Mouse (Mus musculus) MEL (cell line): ENCODE measurements at regions not wholly inside any gene's neighbourhood (a gene's known extent, or its start where the extent isn't known, plus 50 kb on each side); places are given as distances from the start of the nearest gene placed in this dataset.

ENCODE experiments used
- DNase-seq: peaks from one replicate; pipeline ENCODE4 v3.0.0; 2011; ENCODE audit warnings: low read depth, low spot score
- H3K27ac ChIP-seq: 2 replicates; pipeline ENCODE4 v1.5.1; 2012; ENCODE audit warnings: low read depth, mild to moderate bottlenecking, control low read depth, low read length, moderate library complexity; ENCODE audit not compliant: control insufficient read depth
- H3K27me3 ChIP-seq, 2 experiments: fragments of 150-350 bp in 1 of 2; sonication (generic) in 1 of 2; 2 replicates each; pipeline ENCODE4 v1.6.1; 2012; ENCODE audit warnings: low read length in 2 of 2, mild to moderate bottlenecking in 2 of 2, improper control_type of control experiment in 1 of 2, moderate library complexity in 1 of 2; ENCODE audit not compliant: insufficient read depth in 2 of 2, control insufficient read depth in 1 of 2
- H3K36me3 ChIP-seq, 2 experiments: 2 replicates each; pipeline ENCODE4 v1.6.1; 2012 to 2014; ENCODE audit warnings: low read length in 2 of 2, improper control_type of control experiment in 1 of 2, inconsistent platforms in 1 of 2, mild to moderate bottlenecking in 1 of 2; ENCODE audit not compliant: insufficient read depth in 2 of 2, control insufficient read depth in 1 of 2
- H3K4me1 ChIP-seq, 2 experiments: fragments of 150-350 bp in 1 of 2; sonication (generic) in 1 of 2; 2 replicates each; pipeline ENCODE4 v1.6.1; 2012; ENCODE audit warnings: low read length in 2 of 2, improper control_type of control experiment in 1 of 2, mild to moderate bottlenecking in 1 of 2; ENCODE audit not compliant: insufficient read depth in 2 of 2, control insufficient read depth in 1 of 2
- H3K4me3 ChIP-seq, 2 experiments: fragments of 150-350 bp in 1 of 2; sonication (generic) in 1 of 2; 2 replicates each; pipeline ENCODE4 v1.5.1; 2012; ENCODE audit warnings: low read depth in 2 of 2, low read length in 2 of 2, mild to moderate bottlenecking in 2 of 2, moderate library complexity in 2 of 2, control low read depth in 1 of 2, improper control_type of control experiment in 1 of 2; ENCODE audit not compliant: control insufficient read depth in 1 of 2, insufficient read depth in 1 of 2
- H3K79me2 ChIP-seq: 2 replicates; pipeline ENCODE4 v1.6.1; 2012; ENCODE audit warnings: mild to moderate bottlenecking, low read length, moderate library complexity; ENCODE audit not compliant: control insufficient read depth, poor library complexity, insufficient read depth
- H3K9ac ChIP-seq: 2 replicates; pipeline ENCODE4 v1.6.1; 2012; ENCODE audit warnings: low read depth, mild to moderate bottlenecking, control low read depth, low read length, moderate library complexity; ENCODE audit not compliant: control insufficient read depth, poor library complexity, severe bottlenecking
- H3K9me3 ChIP-seq: fragments of 150-350 bp; sonication (generic); replicated peaks from 2 replicates; pipeline ENCODE4 v1.6.1; 2012; ENCODE audit warnings: mild to moderate bottlenecking, low read length, improper control_type of control experiment, moderate library complexity; ENCODE audit not compliant: insufficient read depth
- BHLHE40 ChIP-seq: IDR thresholded peaks from 2 replicates; pipeline ENCODE4 v1.6.1; 2012; ENCODE audit warnings: low read depth, mild to moderate bottlenecking, inconsistent platforms, low read length, improper control_type of control experiment, borderline replicate concordance
- CHD1 ChIP-seq: IDR thresholded peaks from 2 replicates; pipeline ENCODE4 v1.6.1; 2012; ENCODE audit warnings: low read depth, mild to moderate bottlenecking, inconsistent platforms, low read length, improper control_type of control experiment
- E2F4 ChIP-seq: IDR thresholded peaks from 2 replicates; pipeline ENCODE4 v1.6.1; 2011; ENCODE audit warnings: low read depth, low read length, improper control_type of control experiment, borderline replicate concordance
- ELF1 ChIP-seq: IDR thresholded peaks from 2 replicates; pipeline ENCODE4 v1.6.1; 2014; ENCODE audit warnings: low read depth, mild to moderate bottlenecking, inconsistent platforms, low read length, improper control_type of control experiment, moderate library complexity
- HCFC1 ChIP-seq: IDR thresholded peaks from 2 replicates; pipeline ENCODE4 v1.6.1; 2012; ENCODE audit warnings: low read depth, mild to moderate bottlenecking, inconsistent platforms, low read length, improper control_type of control experiment, moderate library complexity
- KAT2A ChIP-seq: conservative IDR thresholded peaks from 2 replicates; pipeline ENCODE4 v1.6.1; 2012; ENCODE audit warnings: low read depth, low read length, improper control_type of control experiment, inconsistent platforms
- MAFK ChIP-seq: IDR thresholded peaks from 2 replicates; pipeline ENCODE4 v1.6.1; 2011; ENCODE audit warnings: low read depth, mild to moderate bottlenecking, low read length, improper control_type of control experiment, borderline replicate concordance
- MAZ ChIP-seq: IDR thresholded peaks from 2 replicates; pipeline ENCODE4 v1.6.1; 2012; ENCODE audit warnings: low read depth, mild to moderate bottlenecking, inconsistent platforms, low read length, improper control_type of control experiment
- MYB ChIP-seq: IDR thresholded peaks from 2 replicates; pipeline ENCODE4 v1.6.1; 2011; ENCODE audit warnings: mild to moderate bottlenecking, low read depth, low read length, improper control_type of control experiment
- POLR2A ChIP-seq, 2 experiments: IDR thresholded peaks; 2 replicates each; pipeline ENCODE4 v1.6.1; 2011 to 2012; ENCODE audit warnings: low read length in 2 of 2, mild to moderate bottlenecking in 2 of 2, control low read depth in 1 of 2, improper control_type of control experiment in 1 of 2, low read depth in 1 of 2, moderate library complexity in 1 of 2; ENCODE audit not compliant: control insufficient read depth in 1 of 2, insufficient read depth in 1 of 2, poor library complexity in 1 of 2
- POLR2AphosphoS5 ChIP-seq: IDR thresholded peaks from 2 replicates; pipeline ENCODE4 v1.6.1; 2012; ENCODE audit warnings: low read depth, borderline replicate concordance, mild to moderate bottlenecking, inconsistent platforms, low read length, moderate library complexity, mixed read lengths
- RCOR1 ChIP-seq: IDR thresholded peaks from 2 replicates; pipeline ENCODE4 v1.6.1; 2012; ENCODE audit warnings: low read depth, mild to moderate bottlenecking, inconsistent platforms, low read length, improper control_type of control experiment
- TAL1 ChIP-seq: IDR thresholded peaks from 2 replicates; pipeline ENCODE4 v1.6.1; 2012; ENCODE audit warnings: mild to moderate bottlenecking, inconsistent platforms, low read length, moderate library complexity, mixed read lengths
- TCF12 ChIP-seq: IDR thresholded peaks from 2 replicates; pipeline ENCODE4 v1.6.1; 2014; ENCODE audit warnings: low read depth, mild to moderate bottlenecking, inconsistent platforms, low read length, improper control_type of control experiment, moderate library complexity
- ZC3H11A ChIP-seq: IDR thresholded peaks from 2 replicates; pipeline ENCODE4 v1.6.1; 2012; ENCODE audit warnings: low read depth, mild to moderate bottlenecking, inconsistent platforms, low read length, improper control_type of control experiment
- ZKSCAN1 ChIP-seq: IDR thresholded peaks from 2 replicates; pipeline ENCODE4 v1.6.1; 2012; ENCODE audit warnings: low read depth, mild to moderate bottlenecking, inconsistent platforms, low read length, improper control_type of control experiment, moderate library complexity
- ZMIZ1 ChIP-seq: IDR thresholded peaks from 2 replicates; pipeline ENCODE4 v1.6.1; 2012; ENCODE audit warnings: low read depth, mild to moderate bottlenecking, inconsistent platforms, low read length, improper control_type of control experiment, moderate library complexity
- ZNF384 ChIP-seq: IDR thresholded peaks from 2 replicates; pipeline ENCODE4 v1.6.1; 2012; ENCODE audit warnings: low read depth, mild to moderate bottlenecking, inconsistent platforms, low read length, improper control_type of control experiment

GRCm38 (mm10) chr6:31058299-31058698 lies 99.4 kb upstream of the Klf14 start:
- peak; percentile 78 for TF ChIP-seq HCFC1
- TF ChIP-seq ZMIZ1, result no peak
- H3K9ac ChIP-seq, result no peak overlapping the region
- no peaks in the 10 kb centered on the region for H3K9me3 ChIP-seq
- no peaks in the 10 kb centered on the region for H3K27me3 ChIP-seq
- H3K27ac ChIP-seq, result no peak overlapping the region
- no peak for DNase-seq
- no peaks in the 10 kb centered on the region for H3K79me2 ChIP-seq
- no peak overlapping the region for H3K4me3 ChIP-seq
- H3K4me1 ChIP-seq, result no peaks in the 10 kb centered on the region
- H3K36me3 ChIP-seq, result peaks cover 0 to 15% of the 10 kb centered on the region in 2 experiments; a peak in 2 of 4 replicates

- Histone ChIP-seq H3K79me2 (no peaks in the 10 kb centered on the region), H3K27me3 (no peaks in the 10 kb centered on the region), H3K27ac (no peak overlapping the region), H3K9ac (no peak overlapping the region), H3K36me3 (peaks cover 0 to 15% of the 10 kb centered on the region in 2 experiments; a peak in 2 of 4 replicates), H3K4me1 (no peaks in the 10 kb centered on the region), H3K9me3 (no peaks in the 10 kb centered on the region), H3K4me3 (no peak overlapping the region)
- no peak for DNase-seq
- TF ChIP-seq POLR2AphosphoS5, result no peak
- TF ChIP-seq ELF1, result no peak
- TF ChIP-seq HCFC1, result no peak
- TF ChIP-seq MYB, result no peak
- TF ChIP-seq E2F4, result no peak
- no peak for TF ChIP-seq TCF12
- TF ChIP-seq ZC3H11A, result no peak
- no peak for TF ChIP-seq POLR2A (IDR thresholded peaks at IDR 0.05; ENCODE audit: control insufficient read depth in 1 of 2, insufficient read depth in 1 of 2, low read depth in 1 of 2, low read length in 2 of 2, poor library complexity in 1 of 2)
- TF ChIP-seq ZNF384, result no peak
- no peak for TF ChIP-seq ZKSCAN1
- TF ChIP-seq KAT2A, result no peak
- no peak for TF ChIP-seq BHLHE40
- no peak for TF ChIP-seq RCOR1
- no peak for TF ChIP-seq MAFK
- TF ChIP-seq CHD1, result no peak
- TF ChIP-seq, all 39 proteins: peak for 0
Observed at GRCm38 (mm10) chr6:31058961-31059360, 100.1 kb upstream of the Klf14 start.

- no peaks in the 10 kb centered on the region for H3K4me1 ChIP-seq
- H3K9ac ChIP-seq, result no peak overlapping the region
- H3K4me3 ChIP-seq, result no peak overlapping the region
- H3K36me3 ChIP-seq, result peaks cover 0 to 15% of the 10 kb centered on the region in 2 experiments; a peak in 2 of 4 replicates
- no peaks in the 10 kb centered on the region for H3K9me3 ChIP-seq
- no peak overlapping the region for H3K27ac ChIP-seq
- no peak for DNase-seq
- H3K27me3 ChIP-seq, result no peaks in the 10 kb centered on the region
- TF ChIP-seq TAL1 (no peak), MAZ (no peak)
- no peaks in the 10 kb centered on the region for H3K79me2 ChIP-seq
Observed at GRCm38 (mm10) chr6:31061813-31062212, 102.9 kb upstream of the Klf14 start.
